Mouse (Mus musculus) intestine, embryonic 16.5 days (tissue): Measurements from ENCODE around the gene Pold4. TPM values are rescaled to one million over a fixed set of nuclear protein-coding genes. Genes with fewer than 3 reads are reported as not detected.

Experiments used
- ATAC-seq: fragments of 200-750 bp; cut with Nextera tagmentation; 2 replicates; pipeline ENCODE4 v1.8.0; 2017; ENCODE audit warnings: moderate TSS enrichment, moderate library complexity
- H3K27ac ChIP-seq: fragments of 300-500 bp; sonication (generic); 2 replicates; pipeline ENCODE4 v1.5.1; 2014; ENCODE audit warnings: mild to moderate bottlenecking, low read length
- H3K27me3 ChIP-seq: fragments of 300-500 bp; sonication (generic); replicated peaks from 2 replicates; pipeline ENCODE4 v1.6.1; 2014; ENCODE audit warnings: low read length, control low read depth, mixed read lengths; ENCODE audit not compliant: control insufficient read depth, insufficient read depth
- H3K36me3 ChIP-seq: fragments of 300-500 bp; sonication (generic); 2 replicates; pipeline ENCODE4 v1.6.1; 2014; ENCODE audit warnings: low read length, control low read depth; ENCODE audit not compliant: control insufficient read depth, insufficient read depth
- H3K4me1 ChIP-seq: fragments of 300-500 bp; sonication (generic); 2 replicates; pipeline ENCODE4 v1.6.1; 2014; ENCODE audit warnings: low read length, control low read depth, mixed read lengths; ENCODE audit not compliant: control insufficient read depth, insufficient read depth
- H3K4me2 ChIP-seq: fragments of 300-500 bp; sonication (generic); 2 replicates; pipeline ENCODE4 v1.6.1; 2014; ENCODE audit warnings: low read depth, low read length, control low read depth
- H3K4me3 ChIP-seq: fragments of 300-500 bp; sonication (generic); 2 replicates; pipeline ENCODE4 v1.5.1; 2014; ENCODE audit warnings: mild to moderate bottlenecking, low read length
- H3K9ac ChIP-seq: fragments of 300-500 bp; sonication (generic); 2 replicates; pipeline ENCODE4 v1.6.1; 2014; ENCODE audit warnings: low read depth, low read length
- H3K9me3 ChIP-seq: fragments of 300-500 bp; sonication (generic); 2 replicates; pipeline ENCODE4 v1.6.1; 2016; ENCODE audit warnings: low read length, control low read depth; ENCODE audit not compliant: control insufficient read depth
- WGBS: fragments of 180-500 bp; shearing (Covaris S2); extraction: QIAGEN DNeasy Blood & Tissue Kit; methylation state at CpG from one replicate; pipeline ENCODE4 v1.1.7; 2014; 5-methylcytosine and 5-hydroxymethylcytosine counted together
- polyA plus RNA-seq: library from polyadenylated mRNA; unstranded; fragments of >200 nt; fragmentation: Nextera tagmentation; extraction: Ambion mirVana; gene quantifications from 2 replicates; pipeline ENCODE4 v1.2.1, GENCODE M21; 2015

Gene Pold4
- 46.7 and 52.9 TPM in 2 replicates for polyA plus RNA-seq

- 12% methylated on average over 26 of the region's 26 CpGs for WGBS
- peaks cover 32% of the 10 kb centered on the region for H3K4me1 ChIP-seq
- H3K27ac ChIP-seq, result peak within 1 kb of the TSS; percentile 85
- no peaks in the 10 kb centered on the region for H3K9me3 ChIP-seq
- H3K4me2 ChIP-seq, result peak within 1 kb of the TSS; percentile 80
- no peaks in the 10 kb centered on the region for H3K36me3 ChIP-seq
- peak; percentile 91 for ATAC-seq
- no peaks in the 10 kb centered on the region for H3K27me3 ChIP-seq
- H3K4me3 ChIP-seq, result peak within 1 kb of the TSS; percentile 62
- H3K9ac ChIP-seq, result peak within 1 kb of the TSS; percentile 72
Measured at GRCm38 (mm10) chr19:4231253-4232185, at the start of gene Pold4. Gene Pold4 (plus strand): TSS chr19:4231899.

DNA sequence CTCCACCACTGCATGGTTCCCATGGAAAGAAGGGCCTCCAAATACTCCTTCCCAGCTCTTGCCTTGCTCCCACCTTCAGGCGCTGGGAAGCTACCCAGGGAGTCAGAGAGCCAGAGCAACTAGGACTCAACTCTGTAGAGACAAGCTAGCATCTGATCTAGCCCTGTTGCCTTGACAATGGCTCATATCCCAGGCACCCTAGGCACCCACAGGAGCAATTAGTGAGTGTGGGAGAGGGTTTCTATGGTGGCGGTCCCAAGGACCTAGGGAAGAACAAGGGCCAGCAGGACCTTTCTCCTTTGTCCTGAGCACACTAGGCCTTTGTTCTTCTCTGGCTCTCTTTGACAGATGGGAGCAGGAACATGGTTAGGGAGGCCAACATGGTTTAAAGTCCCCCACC lies 48.0 kb upstream of the Pold4 start:
- H3K4me2 ChIP-seq, result no peak overlapping the region
- H3K9ac ChIP-seq, result no peak overlapping the region
- H3K27ac ChIP-seq, result no peak overlapping the region
- WGBS, result 84% methylated on average over 2 of the region's 2 CpGs
- no peak overlapping the region for H3K4me3 ChIP-seq
- no peaks in the 10 kb centered on the region for H3K9me3 ChIP-seq
- ATAC-seq, result no peak
- peaks cover 12% of the 10 kb centered on the region for H3K4me1 ChIP-seq
- no peaks in the 10 kb centered on the region for H3K36me3 ChIP-seq
- no peaks in the 10 kb centered on the region for H3K27me3 ChIP-seq

- no peak overlapping the region for H3K27ac ChIP-seq
- WGBS, result 51% methylated on average over 15 of the region's 15 CpGs
- H3K9me3 ChIP-seq, result no peaks in the 10 kb centered on the region
- 0 out of 2 replicates have a peak, but pooled peaks have one; percentile 32 for ATAC-seq
- no peak overlapping the region for H3K9ac ChIP-seq
- no peaks in the 10 kb centered on the region for H3K36me3 ChIP-seq
- H3K4me2 ChIP-seq, result no peak overlapping the region
- H3K4me3 ChIP-seq, result no peak overlapping the region
- no peaks in the 10 kb centered on the region for H3K27me3 ChIP-seq
- H3K4me1 ChIP-seq, result peaks cover 12% of the 10 kb centered on the region
Measured at GRCm38 (mm10) chr19:4184976-4185975, 46.4 kb upstream of the Pold4 start.

GRCm38 (mm10) chr19:4187303-4187702 lies 44.4 kb upstream of the Pold4 start:
- no peak for ATAC-seq
- Histone ChIP-seq H3K9ac (no peak overlapping the region), H3K9me3 (no peaks in the 10 kb centered on the region), H3K4me2 (no peak overlapping the region), H3K4me3 (no peak overlapping the region), H3K4me1 (peaks cover 15% of the 10 kb centered on the region), H3K27me3 (no peaks in the 10 kb centered on the region), H3K27ac (no peak overlapping the region), H3K36me3 (no peaks in the 10 kb centered on the region)
- WGBS, result 79% methylated on average over 3 of the region's 3 CpGs

GRCm38 (mm10) chr19:4189051-4189620 lies 42.6 kb upstream of the Pold4 start:
- Histone ChIP-seq H3K27me3 (no peaks in the 10 kb centered on the region), H3K27ac (no peak overlapping the region), H3K4me1 (peaks cover 27% of the 10 kb centered on the region), H3K4me2 (no peak overlapping the region), H3K9ac (no peak overlapping the region), H3K9me3 (no peaks in the 10 kb centered on the region), H3K4me3 (no peak overlapping the region), H3K36me3 (0 out of 2 replicates have a peak, but pooled peaks cover 6% of the 10 kb centered on the region)
- no peak for ATAC-seq
- WGBS, result 90% methylated on average over 12 of the region's 12 CpGs

DNA sequence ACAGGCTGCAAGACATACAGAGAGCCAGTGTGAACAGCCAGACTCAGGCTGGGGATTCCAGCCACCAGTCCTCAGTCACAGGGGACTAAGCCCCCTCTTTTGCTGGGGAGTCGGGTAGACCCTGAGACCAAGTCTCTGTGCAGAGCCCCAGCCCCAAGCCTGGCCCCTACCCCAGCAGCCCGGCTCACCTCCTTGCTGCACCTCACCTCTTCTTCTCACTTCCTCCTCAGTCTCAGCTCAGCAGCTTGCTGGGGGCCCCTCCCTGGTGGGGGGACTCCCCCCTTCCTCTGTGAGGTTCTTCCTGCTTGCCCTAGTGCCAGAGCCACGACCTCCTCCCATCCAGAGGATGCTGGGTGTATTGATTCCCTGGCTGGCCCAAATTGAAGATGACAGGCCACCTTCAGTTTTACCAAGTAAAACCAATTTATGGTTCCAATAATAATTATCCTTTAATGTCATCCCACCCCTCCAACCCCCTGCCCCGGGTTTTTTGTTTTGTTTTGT lies 40.8 kb upstream of the Pold4 start, which contains the start of gene Tbc1d10c:
Tbc1d10c (minus strand) TSS at position 454 of the 504 bp plus-strand sequence.
- Histone ChIP-seq H3K9me3 (no peaks in the 10 kb centered on the region), H3K9ac (peak within 1 kb of the TSS; percentile 99), H3K36me3 (peaks cover 17% of the 10 kb centered on the region; the same call in 1 of the 2 replicates), H3K27ac (peak within 1 kb of the TSS; percentile 97), H3K4me3 (peak within 1 kb of the TSS; percentile 95), H3K4me2 (peak within 1 kb of the TSS; percentile 74), H3K27me3 (no peaks in the 10 kb centered on the region), H3K4me1 (peaks cover 32% of the 10 kb centered on the region)
- 38% methylated on average over 4 of the region's 4 CpGs for WGBS
- ATAC-seq, result no peak

DNA sequence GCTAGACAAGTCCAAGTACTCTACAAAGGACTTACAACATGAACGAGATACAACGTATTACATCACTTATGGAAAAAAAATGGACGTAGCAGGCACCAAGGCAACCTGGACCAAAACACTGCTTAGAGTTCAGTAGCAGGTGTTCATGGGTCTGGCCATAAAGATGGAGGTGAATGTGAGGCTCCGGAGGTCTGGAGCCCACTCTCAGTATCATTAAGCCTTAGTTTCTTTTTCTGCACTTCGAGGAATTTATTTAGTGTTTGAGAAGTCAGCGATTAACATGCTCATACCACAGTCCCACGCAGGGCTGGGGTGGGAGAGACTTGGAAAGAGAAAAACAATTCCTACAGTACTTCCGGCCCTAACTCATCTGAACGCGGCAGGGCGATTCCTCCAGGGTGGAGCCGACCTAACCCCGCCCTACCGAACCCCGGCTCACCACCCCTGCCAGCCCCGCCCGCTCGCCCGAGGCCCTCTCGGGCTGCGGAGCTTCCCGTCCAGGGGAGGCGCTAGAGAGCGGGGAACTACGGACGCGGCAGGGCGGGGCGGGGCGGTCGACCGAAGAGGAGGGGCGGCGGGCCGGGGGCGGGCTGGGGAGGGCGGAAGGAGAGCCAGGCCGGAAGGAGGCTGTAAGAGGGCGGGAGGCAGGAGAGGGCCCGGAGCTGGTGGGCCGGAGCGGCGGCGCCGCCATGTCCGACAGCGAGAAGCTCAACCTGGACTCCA lies 40.0 kb upstream of the Pold4 start, which contains the start of gene Ppp1ca:
Ppp1ca (plus strand) TSS at position 538 of the 723 bp plus-strand sequence.
- Histone ChIP-seq H3K4me1 (peaks cover 40% of the 10 kb centered on the region), H3K9me3 (no peaks in the 10 kb centered on the region), H3K27me3 (no peaks in the 10 kb centered on the region), H3K27ac (peak within 1 kb of the TSS; percentile 97), H3K4me3 (peak within 1 kb of the TSS; percentile 95), H3K4me2 (peak within 1 kb of the TSS; percentile 74), H3K9ac (peak within 1 kb of the TSS; percentile 99), H3K36me3 (peaks cover 17% of the 10 kb centered on the region; the same call in 1 of the 2 replicates)
- ATAC-seq, result peak; percentile 95
- WGBS, result 4% methylated on average over 33 of the region's 47 CpGs

DNA sequence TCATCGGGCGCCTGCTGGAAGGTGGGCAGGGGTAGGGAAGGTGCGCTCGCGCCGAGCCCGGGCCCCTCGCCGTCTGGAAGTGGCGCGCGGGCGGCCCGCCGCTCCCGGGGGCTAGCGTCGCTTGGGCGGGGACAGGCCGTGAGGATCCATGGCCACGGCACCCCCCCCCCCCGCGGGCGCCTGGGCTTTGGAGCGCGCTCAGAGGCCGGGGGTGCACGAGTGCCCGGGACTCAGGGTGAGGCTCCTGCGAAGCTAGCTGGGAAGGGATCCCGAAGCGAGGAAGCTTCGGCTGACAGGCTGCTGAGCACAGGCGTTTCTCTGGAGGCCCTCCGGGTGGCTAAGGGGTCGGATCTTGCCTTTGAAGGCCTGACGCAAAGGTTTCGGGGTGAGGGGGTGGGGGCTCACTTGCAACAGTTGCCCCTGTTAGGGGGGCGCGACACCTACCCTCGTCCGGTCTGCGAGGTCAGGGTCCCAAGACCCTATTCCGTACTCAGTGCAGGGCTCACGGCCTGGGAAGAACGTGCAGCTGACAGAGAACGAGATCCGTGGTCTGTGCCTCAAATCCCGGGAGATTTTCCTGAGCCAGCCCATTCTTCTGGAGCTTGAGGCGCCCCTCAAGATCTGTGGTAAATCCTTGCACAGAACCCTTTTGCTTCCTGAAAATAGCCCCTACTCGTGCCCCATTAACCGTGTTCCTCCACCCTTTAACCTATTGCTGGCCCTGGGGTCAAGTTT lies 39.3 kb upstream of the Pold4 start:
- peaks cover 20% of the 10 kb centered on the region; the same call in 1 of the 2 replicates for H3K36me3 ChIP-seq
- H3K9ac ChIP-seq, result peak overlapping the region; percentile 99
- no peaks in the 10 kb centered on the region for H3K27me3 ChIP-seq
- H3K4me1 ChIP-seq, result peaks cover 46% of the 10 kb centered on the region
- peak; percentile 54 for ATAC-seq
- peak overlapping the region; percentile 74 for H3K4me2 ChIP-seq
- WGBS, result under 1% methylated on average over 51 of the region's 52 CpGs
- peak overlapping the region; percentile 97 for H3K27ac ChIP-seq
- H3K4me3 ChIP-seq, result peak overlapping the region; percentile 95
- H3K9me3 ChIP-seq, result no peaks in the 10 kb centered on the region
